Mouse (Mus musculus) hindbrain, embryonic 14.5 days (tissue): ENCODE measurements around the gene Wwox. TPM values are rescaled to one million over a fixed set of nuclear protein-coding genes. Genes with fewer than 3 reads are reported as not detected.

ENCODE experiments used
- ATAC-seq: fragments of 200-750 bp; cut with Nextera tagmentation; 2 replicates; pipeline ENCODE4 v1.8.0; 2017; ENCODE audit warnings: moderate number of reproducible peaks, mild to moderate bottlenecking, moderate TSS enrichment, moderate library complexity; ENCODE audit not compliant: low FRiP score
- DNase-seq: peaks from one replicate; pipeline ENCODE4 v3.0.0-alpha.2; 2015; ENCODE audit warnings: low spot score
- H3K27ac ChIP-seq: fragments of 300-500 bp; sonication (generic); 2 replicates; pipeline ENCODE4 v1.5.1; 2014; ENCODE audit warnings: mild to moderate bottlenecking, moderate library complexity
- H3K27me3 ChIP-seq: fragments of 300-500 bp; sonication (generic); 2 replicates; pipeline ENCODE4 v1.6.1; 2014; ENCODE audit warnings: mild to moderate bottlenecking, low read length, mixed read lengths; ENCODE audit not compliant: control insufficient read depth, insufficient read depth
- H3K36me3 ChIP-seq: fragments of 300-500 bp; sonication (generic); replicated peaks from 2 replicates; pipeline ENCODE4 v1.6.1; 2014; ENCODE audit not compliant: control insufficient read depth, insufficient read depth
- H3K4me1 ChIP-seq: fragments of 300-500 bp; sonication (generic); replicated peaks from 2 replicates; pipeline ENCODE4 v1.6.1; 2014; ENCODE audit warnings: antibody characterized with exemption, low read length, mixed read lengths; ENCODE audit not compliant: control insufficient read depth, insufficient read depth
- H3K4me2 ChIP-seq: fragments of 300-500 bp; sonication (generic); replicated peaks from 2 replicates; pipeline ENCODE4 v1.6.1; 2014; ENCODE audit warnings: mild to moderate bottlenecking, moderate library complexity
- H3K4me3 ChIP-seq: fragments of 300-500 bp; sonication (generic); replicated peaks from 2 replicates; pipeline ENCODE4 v1.5.1; 2014; ENCODE audit warnings: mild to moderate bottlenecking, low read length
- H3K9ac ChIP-seq: fragments of 300-500 bp; sonication (generic); 2 replicates; pipeline ENCODE4 v1.6.1; 2014
- H3K9me3 ChIP-seq: fragments of 300-500 bp; sonication (generic); 2 replicates; pipeline ENCODE4 v1.6.1; 2016; ENCODE audit warnings: low read length; ENCODE audit not compliant: control insufficient read depth
- WGBS: fragments of 180-500 bp; shearing (Covaris S2); extraction: QIAGEN DNeasy Blood & Tissue Kit; methylation state at CpG from one replicate; pipeline ENCODE4 v1.1.7; 2014; 5-methylcytosine and 5-hydroxymethylcytosine counted together
- polyA plus RNA-seq: library from polyadenylated mRNA; unstranded; fragments of >200 nt; fragmentation: Nextera tagmentation; extraction: Ambion mirVana; gene quantifications from 2 replicates; pipeline ENCODE4 v1.2.1, GENCODE M21; 2014

Wwox gene
- polyA plus RNA-seq, 1 experiment from 2014 or later, result 12.7 TPM

DNA sequence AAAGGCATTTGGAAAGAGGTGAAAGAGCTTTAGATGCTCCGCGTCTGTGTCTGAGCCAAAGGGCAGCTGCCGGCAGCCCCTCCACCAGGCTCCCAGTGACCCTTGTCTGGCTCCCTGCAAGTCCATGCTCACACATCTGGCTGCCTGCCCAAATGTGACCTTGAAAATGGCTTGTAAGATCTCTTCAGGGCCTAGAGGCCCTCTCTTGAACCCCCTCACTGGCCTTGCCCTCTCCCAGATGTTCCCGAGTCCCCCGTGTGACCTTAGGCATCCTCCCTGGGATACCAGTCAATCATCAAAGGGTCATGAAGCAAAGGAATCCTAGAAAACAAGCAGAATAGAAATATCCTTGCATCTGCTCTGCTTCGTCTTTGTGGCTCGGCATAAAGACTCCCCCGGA, 567.1 kb downstream of the Wwox start:
- WGBS, result 25% methylated on average over 8 of the region's 8 CpGs
- Histone ChIP-seq H3K27me3 (no peaks in the 10 kb centered on the region), H3K36me3 (no peaks in the 10 kb centered on the region), H3K4me3 (no peak overlapping the region), H3K9ac (no peak overlapping the region), H3K9me3 (no peaks in the 10 kb centered on the region), H3K4me1 (peaks cover 20% of the 10 kb centered on the region; the same call in 1 of the 2 replicates), H3K4me2 (no peak overlapping the region), H3K27ac (no peak overlapping the region)
- ATAC-seq, result no peak
- DNase-seq, result no peak

- 27% methylated on average over 7 of the region's 7 CpGs for WGBS
- ATAC-seq (no peak), DNase-seq (no peak)
- Histone ChIP-seq H3K4me3 (no peak overlapping the region), H3K36me3 (no peaks in the 10 kb centered on the region), H3K9me3 (no peaks in the 10 kb centered on the region), H3K4me1 (peaks cover 20% of the 10 kb centered on the region; the same call in 1 of the 2 replicates), H3K9ac (no peak overlapping the region), H3K27ac (no peak overlapping the region), H3K27me3 (no peaks in the 10 kb centered on the region), H3K4me2 (no peak overlapping the region)
Measured at GRCm38 (mm10) chr8:115007280-115007679, 567.8 kb downstream of the Wwox start.

GRCm38 (mm10) chr8:115008624-115009620, 569.5 kb downstream of the Wwox start:
- H3K4me3 ChIP-seq, result no peak overlapping the region
- no peak overlapping the region for H3K27ac ChIP-seq
- H3K36me3 ChIP-seq, result no peaks in the 10 kb centered on the region
- H3K9me3 ChIP-seq, result no peaks in the 10 kb centered on the region
- ATAC-seq (no peak), DNase-seq (no peak)
- WGBS, result 80% methylated on average over 9 of the region's 9 CpGs
- H3K9ac ChIP-seq, result no peak overlapping the region
- peaks cover 20% of the 10 kb centered on the region; the same call in 1 of the 2 replicates for H3K4me1 ChIP-seq
- H3K4me2 ChIP-seq, result no peak overlapping the region
- H3K27me3 ChIP-seq, result no peaks in the 10 kb centered on the region

GRCm38 (mm10) chr8:115009897-115010768, 570.7 kb downstream of the Wwox start:
- H3K4me3 ChIP-seq, result no peak overlapping the region
- WGBS, result 19% methylated on average over 9 of the region's 9 CpGs
- no peaks in the 10 kb centered on the region for H3K9me3 ChIP-seq
- no peaks in the 10 kb centered on the region for H3K36me3 ChIP-seq
- no peak overlapping the region; the same call in 1 of the 2 replicates for H3K4me2 ChIP-seq
- DNase-seq (no peak), ATAC-seq (no peak)
- no peak overlapping the region for H3K27ac ChIP-seq
- H3K4me1 ChIP-seq, result peaks cover 20% of the 10 kb centered on the region; the same call in 1 of the 2 replicates
- no peaks in the 10 kb centered on the region for H3K27me3 ChIP-seq
- H3K9ac ChIP-seq, result no peak overlapping the region

DNA sequence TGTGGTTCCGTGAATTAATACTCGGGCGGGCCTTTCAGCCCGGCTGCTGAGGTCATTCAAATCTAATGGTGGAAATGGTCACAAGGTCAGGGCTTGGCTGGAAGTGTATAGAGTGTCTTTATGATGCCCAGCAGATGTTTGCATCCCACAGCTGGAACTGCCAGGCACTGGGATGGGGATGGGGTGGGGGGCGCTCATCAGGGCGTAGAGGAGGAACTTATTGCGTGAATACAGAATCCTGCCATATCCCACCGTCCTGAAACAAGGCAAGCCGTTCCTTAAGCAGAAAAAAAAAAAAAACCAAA, 571.3 kb downstream of the Wwox start:
- no peaks in the 10 kb centered on the region for H3K36me3 ChIP-seq
- H3K4me3 ChIP-seq, result no peak overlapping the region
- H3K4me2 ChIP-seq, result no peak overlapping the region; the same call in 1 of the 2 replicates
- DNase-seq (no peak), ATAC-seq (no peak)
- no peaks in the 10 kb centered on the region for H3K27me3 ChIP-seq
- 24% methylated on average over 9 of the region's 9 CpGs for WGBS
- H3K27ac ChIP-seq, result no peak overlapping the region
- no peaks in the 10 kb centered on the region for H3K9me3 ChIP-seq
- no peak overlapping the region for H3K9ac ChIP-seq
- H3K4me1 ChIP-seq, result peaks cover 20% of the 10 kb centered on the region; the same call in 1 of the 2 replicates

GRCm38 (mm10) chr8:115019661-115020060, 580.2 kb downstream of the Wwox start:
- Histone ChIP-seq H3K27me3 (no peaks in the 10 kb centered on the region), H3K36me3 (no peaks in the 10 kb centered on the region), H3K27ac (no peak overlapping the region), H3K4me1 (no peaks in the 10 kb centered on the region), H3K9ac (no peak overlapping the region), H3K4me3 (no peak overlapping the region), H3K9me3 (no peaks in the 10 kb centered on the region), H3K4me2 (no peak overlapping the region)
- 46% methylated on average over 15 of the region's 15 CpGs for WGBS
- no peak for DNase-seq
- no peak for ATAC-seq

DNA sequence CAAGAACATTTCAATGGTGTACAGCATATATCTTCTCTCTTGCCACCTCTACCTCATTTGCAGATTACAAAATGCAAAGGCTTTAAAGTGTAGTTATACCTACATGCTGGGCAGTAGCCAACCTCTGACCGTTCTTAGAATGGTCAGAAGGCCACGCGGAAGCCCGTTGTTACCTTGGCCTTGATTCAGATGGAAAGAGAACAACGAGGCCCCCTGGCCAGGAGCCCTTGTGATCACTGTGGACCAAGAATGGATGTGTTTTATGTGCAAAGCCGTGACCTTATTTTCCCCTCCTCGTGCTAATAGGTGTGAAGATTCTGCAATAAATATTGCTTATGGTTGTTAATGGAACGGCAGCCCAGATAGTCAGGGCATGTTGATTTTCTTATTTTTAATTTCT, 582.3 kb downstream of the Wwox start:
- no peaks in the 10 kb centered on the region for H3K36me3 ChIP-seq
- no peak overlapping the region for H3K4me3 ChIP-seq
- H3K4me2 ChIP-seq, result no peak overlapping the region
- no peak overlapping the region for H3K9ac ChIP-seq
- WGBS, result 72% methylated on average over 8 of the region's 8 CpGs
- H3K4me1 ChIP-seq, result no peaks in the 10 kb centered on the region
- ATAC-seq (no peak), DNase-seq (no peak)
- H3K27ac ChIP-seq, result no peak overlapping the region
- H3K9me3 ChIP-seq, result no peaks in the 10 kb centered on the region
- H3K27me3 ChIP-seq, result no peaks in the 10 kb centered on the region

- DNase-seq (no peak), ATAC-seq (no peak)
- Histone ChIP-seq H3K4me2 (no peak overlapping the region), H3K27me3 (no peaks in the 10 kb centered on the region), H3K9ac (no peak overlapping the region), H3K27ac (no peak overlapping the region), H3K36me3 (no peaks in the 10 kb centered on the region), H3K9me3 (no peaks in the 10 kb centered on the region), H3K4me3 (no peak overlapping the region), H3K4me1 (no peaks in the 10 kb centered on the region)
- 87% methylated on average over 4 of the region's 4 CpGs for WGBS
Measured at GRCm38 (mm10) chr8:115024062-115024461, 584.6 kb downstream of the Wwox start.

- Histone ChIP-seq H3K9ac (no peak overlapping the region), H3K4me2 (no peak overlapping the region), H3K27me3 (no peaks in the 10 kb centered on the region), H3K27ac (no peak overlapping the region), H3K36me3 (no peaks in the 10 kb centered on the region), H3K4me1 (no peaks in the 10 kb centered on the region), H3K9me3 (no peaks in the 10 kb centered on the region), H3K4me3 (no peak overlapping the region)
- 76% methylated on average over 10 of the region's 10 CpGs for WGBS
- ATAC-seq, result no peak
- no peak for DNase-seq
Measured at GRCm38 (mm10) chr8:115025390-115026098, 586.1 kb downstream of the Wwox start.
